Mouse (Mus musculus) midbrain, embryonic 16.5 days (tissue): ENCODE results near the gene Carhsp1. TPM values are rescaled to one million over a fixed set of nuclear protein-coding genes. Genes with fewer than 3 reads are reported as not detected.

ENCODE experiments used
- ATAC-seq: fragments of 200-750 bp; cut with Nextera tagmentation; 2 replicates; pipeline ENCODE4 v1.8.0; 2017; ENCODE audit warnings: moderate TSS enrichment
- H3K27ac ChIP-seq: fragments of 300-500 bp; sonication (generic); 2 replicates; pipeline ENCODE4 v1.5.1; 2014; ENCODE audit warnings: mild to moderate bottlenecking, low read length, mixed read lengths
- H3K27me3 ChIP-seq: fragments of 300-500 bp; sonication (generic); 2 replicates; pipeline ENCODE4 v1.6.1; 2014; ENCODE audit warnings: low read depth, low read length, mixed read lengths; ENCODE audit not compliant: control insufficient read depth, insufficient read depth
- H3K36me3 ChIP-seq: fragments of 300-500 bp; sonication (generic); 2 replicates; pipeline ENCODE4 v1.6.1; 2014; ENCODE audit warnings: mild to moderate bottlenecking, low read length, moderate library complexity, mixed read lengths; ENCODE audit not compliant: control insufficient read depth, insufficient read depth
- H3K4me1 ChIP-seq: fragments of 300-500 bp; sonication (generic); 2 replicates; pipeline ENCODE4 v1.6.1; 2014; ENCODE audit warnings: mild to moderate bottlenecking, low read length, mixed read lengths; ENCODE audit not compliant: control insufficient read depth, insufficient read depth
- H3K4me2 ChIP-seq: fragments of 300-500 bp; sonication (generic); 2 replicates; pipeline ENCODE4 v1.6.1; 2014; ENCODE audit warnings: mild to moderate bottlenecking, low read length, mixed read lengths
- H3K4me3 ChIP-seq: fragments of 300-500 bp; sonication (generic); 2 replicates; pipeline ENCODE4 v1.5.1; 2014; ENCODE audit warnings: low read depth, mild to moderate bottlenecking, low read length, moderate library complexity, mixed read lengths
- H3K9ac ChIP-seq: fragments of 300-500 bp; sonication (generic); 2 replicates; pipeline ENCODE4 v1.6.1; 2014; ENCODE audit warnings: low read depth, low read length, mixed read lengths
- H3K9me3 ChIP-seq: fragments of 300-500 bp; sonication (generic); replicated peaks from 2 replicates; pipeline ENCODE4 v1.6.1; 2014; ENCODE audit warnings: mild to moderate bottlenecking, low read length, mixed read lengths; ENCODE audit not compliant: control insufficient read depth, poor library complexity, severe bottlenecking
- WGBS: fragments of 180-500 bp; shearing (Covaris S2); extraction: QIAGEN DNeasy Blood & Tissue Kit; methylation state at CpG from one replicate; pipeline ENCODE4 v1.1.7; 2014; 5-methylcytosine and 5-hydroxymethylcytosine counted together
- polyA plus RNA-seq: library from polyadenylated mRNA; unstranded; fragments of >200 nt; fragmentation: Nextera tagmentation; extraction: Ambion mirVana; gene quantifications from 2 replicates; pipeline ENCODE4 v1.2.1, GENCODE M21; 2015

Gene Carhsp1
- polyA plus RNA-seq, 1 experiment from 2014 or later, result 157 TPM

DNA sequence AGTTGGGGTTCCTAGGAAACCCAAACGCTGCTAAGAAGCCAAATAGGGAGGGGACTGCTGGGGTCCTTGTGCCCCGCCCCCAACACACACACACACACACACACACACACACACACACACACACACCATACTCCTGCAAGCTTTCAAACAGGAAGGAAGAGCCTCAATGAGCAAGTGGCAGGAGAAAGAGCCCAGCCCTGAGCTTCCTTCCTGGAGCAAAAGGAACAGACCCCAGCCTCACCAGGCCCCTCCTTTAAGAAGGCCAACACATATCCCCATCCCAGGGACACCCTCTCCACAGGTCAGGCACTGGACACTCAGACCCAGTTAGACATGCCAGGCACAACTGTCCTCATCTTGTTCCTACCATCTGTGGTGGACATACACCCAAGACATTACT, 8.9 kb downstream of the Carhsp1 start:
- Histone ChIP-seq H3K27ac (no peak overlapping the region), H3K9ac (no peak overlapping the region), H3K9me3 (no peaks in the 10 kb centered on the region), H3K36me3 (peaks cover 22% of the 10 kb centered on the region), H3K4me2 (no peak overlapping the region), H3K4me1 (peaks cover 10% of the 10 kb centered on the region), H3K27me3 (no peaks in the 10 kb centered on the region), H3K4me3 (no peak overlapping the region)
- ATAC-seq, result no peak
- WGBS, result 94% methylated on average over 2 of the region's 2 CpGs

DNA sequence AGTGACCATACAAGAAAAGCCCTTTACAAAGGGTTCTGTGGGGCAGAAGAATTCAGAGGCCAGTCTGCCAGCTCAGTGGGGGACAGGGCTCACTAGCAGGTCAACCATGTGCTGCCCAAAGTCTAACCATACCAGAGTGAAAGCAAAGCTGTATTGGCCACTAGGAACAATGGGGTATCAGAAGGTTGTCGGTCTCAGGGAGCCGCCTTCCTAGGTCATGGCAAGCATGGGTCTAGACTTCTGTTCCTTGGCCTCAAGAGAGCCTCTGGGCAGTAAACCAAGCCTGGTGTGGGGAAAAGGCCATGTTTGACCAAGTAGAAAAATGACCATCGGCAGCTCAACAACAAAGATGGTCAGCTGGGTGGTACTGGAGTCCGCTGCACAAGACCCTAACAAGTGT, 13.2 kb downstream of the Carhsp1 start:
- no peaks in the 10 kb centered on the region for H3K9me3 ChIP-seq
- peaks cover 28% of the 10 kb centered on the region for H3K36me3 ChIP-seq
- no peak for ATAC-seq
- H3K4me2 ChIP-seq, result no peak overlapping the region
- H3K27me3 ChIP-seq, result no peaks in the 10 kb centered on the region
- 84% methylated on average over 4 of the region's 4 CpGs for WGBS
- H3K27ac ChIP-seq, result no peak overlapping the region
- H3K4me1 ChIP-seq, result no peaks in the 10 kb centered on the region
- H3K9ac ChIP-seq, result no peak overlapping the region
- no peak overlapping the region for H3K4me3 ChIP-seq

GRCm38 (mm10) chr16:8658349-8658748, 13.6 kb downstream of the Carhsp1 start:
- Histone ChIP-seq H3K4me1 (no peaks in the 10 kb centered on the region), H3K4me3 (no peak overlapping the region), H3K4me2 (no peak overlapping the region), H3K9me3 (no peaks in the 10 kb centered on the region), H3K36me3 (peaks cover 28% of the 10 kb centered on the region), H3K9ac (no peak overlapping the region), H3K27me3 (no peaks in the 10 kb centered on the region), H3K27ac (no peak overlapping the region)
- WGBS, result 80% methylated on average over 4 of the region's 4 CpGs
- ATAC-seq, result no peak

DNA sequence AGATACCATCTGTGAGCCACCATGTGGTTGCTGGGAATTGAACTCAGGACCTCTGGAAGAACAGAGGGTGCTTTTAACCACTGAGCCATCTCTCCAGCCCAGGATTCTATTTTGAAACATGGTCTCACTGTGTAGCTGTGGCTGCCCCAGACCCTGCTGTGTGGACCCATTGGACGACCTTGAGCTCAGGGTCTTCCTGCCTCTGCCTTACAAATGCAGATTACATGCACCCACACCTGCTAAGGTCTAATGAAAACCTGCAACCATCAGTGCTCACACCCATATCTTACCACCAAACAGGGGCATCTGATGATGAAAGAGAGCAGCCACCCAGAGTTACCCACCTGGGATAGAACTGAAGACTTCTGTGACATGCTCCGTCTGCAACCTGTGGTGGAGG, 15.7 kb downstream of the Carhsp1 start:
- no peaks in the 10 kb centered on the region for H3K4me1 ChIP-seq
- H3K36me3 ChIP-seq, result peaks cover 31% of the 10 kb centered on the region
- no peak overlapping the region for H3K27ac ChIP-seq
- ATAC-seq, result no peak
- 85% methylated on average over 2 of the region's 2 CpGs for WGBS
- H3K9me3 ChIP-seq, result no peaks in the 10 kb centered on the region
- no peak overlapping the region for H3K9ac ChIP-seq
- H3K27me3 ChIP-seq, result no peaks in the 10 kb centered on the region
- no peak overlapping the region for H3K4me2 ChIP-seq
- no peak overlapping the region for H3K4me3 ChIP-seq

DNA sequence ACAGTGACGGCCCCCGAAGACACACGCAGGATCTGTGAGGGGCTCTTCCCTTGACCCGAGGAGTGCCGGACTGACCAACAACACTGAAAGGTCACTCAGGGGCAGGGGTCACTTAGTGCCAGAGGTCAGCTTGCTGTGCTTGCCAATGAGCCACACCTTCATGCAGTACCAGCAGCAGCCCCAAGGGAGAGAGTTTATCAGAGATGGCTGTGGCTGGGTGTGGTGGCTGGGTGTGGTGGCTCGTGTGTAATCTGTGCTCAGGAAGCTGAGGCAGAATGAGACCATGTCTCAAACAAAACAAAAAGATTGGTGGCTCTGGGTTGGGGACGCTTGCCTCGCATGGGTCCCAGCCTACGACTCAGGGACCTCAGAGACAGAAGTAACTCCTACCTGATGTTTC, 16.4 kb downstream of the Carhsp1 start:
- Histone ChIP-seq H3K27ac (no peak overlapping the region), H3K4me2 (no peak overlapping the region), H3K27me3 (no peaks in the 10 kb centered on the region), H3K4me3 (no peak overlapping the region), H3K4me1 (no peaks in the 10 kb centered on the region), H3K36me3 (peaks cover 30% of the 10 kb centered on the region), H3K9me3 (no peaks in the 10 kb centered on the region), H3K9ac (no peak overlapping the region)
- ATAC-seq, result no peak
- WGBS, result 86% methylated on average over 9 of the region's 9 CpGs

GRCm38 (mm10) chr16:8655108-8655507, 16.8 kb downstream of the Carhsp1 start:
- Histone ChIP-seq H3K4me2 (no peak overlapping the region), H3K27ac (no peak overlapping the region), H3K4me1 (no peaks in the 10 kb centered on the region), H3K9me3 (no peaks in the 10 kb centered on the region), H3K36me3 (peaks cover 26% of the 10 kb centered on the region), H3K9ac (no peak overlapping the region), H3K27me3 (no peaks in the 10 kb centered on the region), H3K4me3 (no peak overlapping the region)
- ATAC-seq, result no peak
- 88% methylated on average over 6 of the region's 6 CpGs for WGBS

DNA sequence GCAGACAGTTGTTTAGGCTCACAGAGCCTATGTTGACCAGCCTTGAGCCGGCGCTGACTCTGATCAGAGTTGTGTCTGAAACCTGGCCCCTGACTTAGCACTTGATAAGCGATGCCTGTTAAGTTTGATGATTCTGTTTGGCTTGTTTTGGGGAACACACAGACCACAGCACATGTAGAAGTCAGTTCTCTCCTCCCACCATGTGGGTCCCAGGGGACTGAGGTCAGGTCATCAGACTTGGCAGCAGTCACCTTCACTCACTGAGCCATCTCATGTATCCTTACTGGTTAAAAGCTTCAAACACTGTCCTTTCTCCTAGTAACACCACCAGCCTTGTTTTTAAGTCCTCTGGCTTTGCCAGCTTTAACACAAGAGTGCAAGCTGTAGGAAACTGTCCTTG, 21.9 kb downstream of the Carhsp1 start:
- no peak for ATAC-seq
- H3K27me3 ChIP-seq, result no peaks in the 10 kb centered on the region
- H3K4me2 ChIP-seq, result no peak overlapping the region
- H3K27ac ChIP-seq, result no peak overlapping the region
- no peaks in the 10 kb centered on the region for H3K9me3 ChIP-seq
- H3K36me3 ChIP-seq, result peaks cover 22% of the 10 kb centered on the region
- no peaks in the 10 kb centered on the region for H3K4me1 ChIP-seq
- H3K9ac ChIP-seq, result no peak overlapping the region
- 92% methylated on average over 3 of the region's 3 CpGs for WGBS
- no peak overlapping the region for H3K4me3 ChIP-seq

DNA sequence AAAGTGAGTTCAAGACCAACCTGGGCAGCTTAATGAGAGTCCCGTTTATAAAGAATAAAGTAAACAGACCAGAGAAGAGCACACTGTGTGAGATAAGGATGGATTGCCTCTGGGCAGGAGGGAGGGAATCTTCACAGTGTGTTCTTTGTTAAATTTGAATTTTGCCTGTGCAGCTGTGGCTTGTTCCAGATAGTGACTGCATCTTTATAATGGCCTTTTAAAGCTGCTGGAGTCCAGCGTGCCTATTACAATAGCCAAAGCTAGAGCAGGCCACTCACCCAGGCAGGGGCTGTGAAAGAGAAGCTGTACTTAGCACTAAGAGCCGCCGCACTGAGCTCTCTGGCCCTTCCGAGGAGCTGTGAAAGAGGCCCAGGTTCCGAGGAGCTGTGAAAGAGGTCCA, 26.4 kb downstream of the Carhsp1 start:
- no peaks in the 10 kb centered on the region for H3K27me3 ChIP-seq
- no peak overlapping the region for H3K4me3 ChIP-seq
- H3K9ac ChIP-seq, result no peak overlapping the region
- H3K27ac ChIP-seq, result no peak overlapping the region
- ATAC-seq, result no peak
- H3K4me1 ChIP-seq, result no peaks in the 10 kb centered on the region
- no peak overlapping the region for H3K4me2 ChIP-seq
- 82% methylated on average over 6 of the region's 6 CpGs for WGBS
- H3K36me3 ChIP-seq, result peaks cover 27% of the 10 kb centered on the region
- H3K9me3 ChIP-seq, result no peaks in the 10 kb centered on the region

DNA sequence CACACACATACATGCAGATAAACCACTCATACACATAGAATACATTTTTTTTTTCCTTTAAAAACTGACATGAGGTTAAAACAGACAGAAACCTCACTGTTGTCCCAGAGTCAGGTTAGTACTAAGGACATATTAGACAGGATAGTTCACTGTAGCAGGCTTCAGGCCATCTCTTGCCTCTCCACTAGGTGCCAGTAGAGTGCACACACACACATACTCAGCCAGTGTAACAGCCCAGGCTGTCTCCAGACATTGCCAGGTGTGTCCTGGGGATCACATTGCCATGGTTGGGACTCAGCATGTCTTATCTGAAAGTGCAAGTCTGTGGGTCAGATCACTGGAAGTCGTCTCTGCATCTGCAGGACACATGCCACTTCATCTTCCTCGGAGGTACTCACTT, 28.1 kb downstream of the Carhsp1 start:
- no peak for ATAC-seq
- Histone ChIP-seq H3K4me3 (no peak overlapping the region), H3K9ac (no peak overlapping the region), H3K27me3 (no peaks in the 10 kb centered on the region), H3K9me3 (no peaks in the 10 kb centered on the region), H3K27ac (no peak overlapping the region), H3K36me3 (peaks cover 20% of the 10 kb centered on the region), H3K4me2 (no peak overlapping the region), H3K4me1 (no peaks in the 10 kb centered on the region; the same call in 1 of the 2 replicates)
- 76% methylated on average over 2 of the region's 2 CpGs for WGBS
